Mouse (Mus musculus): ENCODE measurements around the gene Gm7735. TPM values are rescaled to one million over a fixed set of nuclear protein-coding genes. Genes with fewer than 3 reads are reported as not detected.
"Not testable (repeated sequence)": the region's sequence is repeated elsewhere in the genome, so short reads cannot be mapped to it uniquely, and the experiment has no call there.

The Gm7735 gene
- not detected for total RNA-seq (2021)

GRCm38 (mm10) chr16:89169190-89169589 is at the start of gene Gm7735:
Gm7735 (plus strand) TSS chr16:89169490.
- not testable (repeated sequence) for DNase-seq (ENCODE audit: extremely low spot score in 1 of 2, low spot score in 1 of 2)

GRCm38 (mm10) chr16:89140551-89140950 is 28.7 kb upstream of the Gm7735 start, which contains the start of gene Gm6358:
Gm6358 (plus strand) TSS chr16:89140851.
- no peak for DNase-seq (ENCODE audit: extremely low spot score in 1 of 2, low spot score in 1 of 2)

- no peak for DNase-seq (ENCODE audit: extremely low spot score in 1 of 2, low spot score in 1 of 2)
Observed at GRCm38 (mm10) chr16:89150786-89151185, 18.5 kb upstream of the Gm7735 start, which contains the start of gene Gm10061. Gm10061 (plus strand) TSS chr16:89151086.

GRCm38 (mm10) chr16:89157652-89158051 is 11.6 kb upstream of the Gm7735 start, which contains the start of gene Gm9789:
Gm9789 (plus strand) TSS chr16:89157952.
- no peak for DNase-seq (ENCODE audit: extremely low spot score in 1 of 2, low spot score in 1 of 2)

- no peak for DNase-seq (ENCODE audit: extremely low spot score in 1 of 2, low spot score in 1 of 2)
Observed at GRCm38 (mm10) chr16:89174435-89174834, 5.1 kb downstream of the Gm7735 start, which contains the start of gene 1110057P08Rik. 1110057P08Rik (plus strand) TSS chr16:89174735.

- DNase-seq (ENCODE audit: extremely low spot score in 1 of 2, low spot score in 1 of 2) = no peak
Observed at GRCm38 (mm10) chr16:89188621-89189020, 19.3 kb downstream of the Gm7735 start.

GRCm38 (mm10) chr16:89205561-89205960 is 36.3 kb downstream of the Gm7735 start, which contains the start of gene Krtap20-2:
Krtap20-2 (plus strand) TSS chr16:89205861.
- DNase-seq (ENCODE audit: extremely low spot score in 1 of 2, low spot score in 1 of 2) = no peak

Other genes with a start within 250 kb of the Gm7735 start
- gene Krtap19-9b, start 237.2 kb upstream of the Gm7735 start, total RNA-seq (2021) = not detected
- gene Krtap16-3, start 206.6 kb upstream of the Gm7735 start, total RNA-seq (2021) = not detected
- not detected for gene Krtap22-2, start 158.7 kb upstream of the Gm7735 start, total RNA-seq (2021)
- gene Gm10229, start 154.2 kb upstream of the Gm7735 start, total RNA-seq (2021) = not detected
- not detected for gene Krtap6-1, start 137.8 kb upstream of the Gm7735 start, total RNA-seq (2021)
- gene Gm10228, start 128.0 kb upstream of the Gm7735 start, total RNA-seq (2021) = not detected
- not detected for gene Krtap6-5, start 121.6 kb upstream of the Gm7735 start, total RNA-seq (2021)
- not detected for gene 1110025L11Rik, start 105.5 kb upstream of the Gm7735 start, total RNA-seq (2021)
- gene Krtap6-3, start 85.5 kb upstream of the Gm7735 start, total RNA-seq (2021) = not detected
- not detected for gene Gm6358, start 28.6 kb upstream of the Gm7735 start, total RNA-seq (2021)
- gene Gm10061, start 18.4 kb upstream of the Gm7735 start, total RNA-seq (2021) = not detected
- gene Gm9789, start 11.5 kb upstream of the Gm7735 start, total RNA-seq (2021) = not detected
- gene 1110057P08Rik, start 5.2 kb downstream of the Gm7735 start, total RNA-seq (2021) = not detected
- not detected for gene Krtap20-2, start 36.4 kb downstream of the Gm7735 start, total RNA-seq (2021)
- not detected for gene Krtap21-1, start 234.4 kb downstream of the Gm7735 start, total RNA-seq (2021)